Mouse (Mus musculus): ENCODE measurements around the gene Scgb3a1. TPM values are rescaled to one million over a fixed set of nuclear protein-coding genes. Genes with fewer than 3 reads are reported as not detected.

Scgb3a1 gene
- polyA plus RNA-seq, 1 experiment, result not detected

GRCm38 (mm10) chr11:49655501-49655900 is 7.9 kb upstream of the Scgb3a1 start:
- no peak overlapping the region for H3K4me3 ChIP-seq (ENCODE audit: insufficient read depth, low read length)
- TF ChIP-seq POLR2A (IDR thresholded peaks at IDR 0.05; ENCODE audit: low read depth, low read length), result no peak
- no peak for TF ChIP-seq CTCF (IDR thresholded peaks at IDR 0.05; ENCODE audit: borderline replicate concordance, insufficient read depth, low read length)
- H3K27ac ChIP-seq (ENCODE audit: insufficient read depth, low read length), result no peak overlapping the region
- peaks cover 2% of the 10 kb centered on the region; the same call in 1 of the 2 replicates for H3K4me1 ChIP-seq (ENCODE audit: control insufficient read depth, insufficient read depth, low read length)

GRCm38 (mm10) chr11:49658065-49658464 is 5.3 kb upstream of the Scgb3a1 start:
- no peak overlapping the region for H3K4me3 ChIP-seq (ENCODE audit: insufficient read depth, low read length)
- no peak for TF ChIP-seq POLR2A (IDR thresholded peaks at IDR 0.05; ENCODE audit: low read depth, low read length)
- TF ChIP-seq CTCF (IDR thresholded peaks at IDR 0.05; ENCODE audit: borderline replicate concordance, insufficient read depth, low read length), result no peak
- peaks cover 2% of the 10 kb centered on the region; the same call in 1 of the 2 replicates for H3K4me1 ChIP-seq (ENCODE audit: control insufficient read depth, insufficient read depth, low read length)
- no peak overlapping the region for H3K27ac ChIP-seq (ENCODE audit: insufficient read depth, low read length)

- no peak overlapping the region for H3K4me3 ChIP-seq (ENCODE audit: insufficient read depth, low read length)
- no peak for TF ChIP-seq CTCF (IDR thresholded peaks at IDR 0.05; ENCODE audit: borderline replicate concordance, insufficient read depth, low read length)
- no peak for TF ChIP-seq POLR2A (IDR thresholded peaks at IDR 0.05; ENCODE audit: low read depth, low read length)
- H3K27ac ChIP-seq (ENCODE audit: insufficient read depth, low read length), result no peak overlapping the region
- peaks cover 2% of the 10 kb centered on the region; the same call in 1 of the 2 replicates for H3K4me1 ChIP-seq (ENCODE audit: control insufficient read depth, insufficient read depth, low read length)
Observed at GRCm38 (mm10) chr11:49658791-49659469, 4.5 kb upstream of the Scgb3a1 start.

- Histone ChIP-seq H3K4me3 (ENCODE audit: insufficient read depth, low read length) (no peak overlapping the region), H3K27ac (ENCODE audit: insufficient read depth, low read length) (no peak overlapping the region), H3K4me1 (ENCODE audit: control insufficient read depth, insufficient read depth, low read length) (peaks cover 2% of the 10 kb centered on the region; the same call in 1 of the 2 replicates)
- no peak for TF ChIP-seq POLR2A (IDR thresholded peaks at IDR 0.05; ENCODE audit: low read depth, low read length)
- TF ChIP-seq CTCF (IDR thresholded peaks at IDR 0.05; ENCODE audit: borderline replicate concordance, insufficient read depth, low read length), result no peak
Observed at GRCm38 (mm10) chr11:49659470-49659799, 4.0 kb upstream of the Scgb3a1 start.

- no peak for TF ChIP-seq CTCF (IDR thresholded peaks at IDR 0.05; ENCODE audit: borderline replicate concordance, insufficient read depth, low read length)
- TF ChIP-seq POLR2A (IDR thresholded peaks at IDR 0.05; ENCODE audit: low read depth, low read length), result no peak
- Histone ChIP-seq H3K27ac (ENCODE audit: insufficient read depth, low read length) (no peak overlapping the region), H3K4me3 (ENCODE audit: insufficient read depth, low read length) (no peak overlapping the region), H3K4me1 (ENCODE audit: control insufficient read depth, insufficient read depth, low read length) (peaks cover 2% of the 10 kb centered on the region; the same call in 1 of the 2 replicates)
Observed at GRCm38 (mm10) chr11:49662292-49662780, 1.1 kb upstream of the Scgb3a1 start.

GRCm38 (mm10) chr11:49664262-49665140 is 1.1 kb downstream of the Scgb3a1 start:
- TF ChIP-seq POLR2A (IDR thresholded peaks at IDR 0.05; ENCODE audit: low read depth, low read length) (no peak), CTCF (IDR thresholded peaks at IDR 0.05; ENCODE audit: borderline replicate concordance, insufficient read depth, low read length) (no peak)
- Histone ChIP-seq H3K4me3 (ENCODE audit: insufficient read depth, low read length) (no peak overlapping the region), H3K27ac (ENCODE audit: insufficient read depth, low read length) (no peak overlapping the region), H3K4me1 (ENCODE audit: control insufficient read depth, insufficient read depth, low read length) (no peaks in the 10 kb centered on the region)

GRCm38 (mm10) chr11:49665462-49665861 is 2.1 kb downstream of the Scgb3a1 start:
- TF ChIP-seq CTCF (IDR thresholded peaks at IDR 0.05; ENCODE audit: borderline replicate concordance, insufficient read depth, low read length) (no peak), POLR2A (IDR thresholded peaks at IDR 0.05; ENCODE audit: low read depth, low read length) (no peak)
- Histone ChIP-seq H3K4me1 (ENCODE audit: control insufficient read depth, insufficient read depth, low read length) (no peaks in the 10 kb centered on the region), H3K27ac (ENCODE audit: insufficient read depth, low read length) (no peak overlapping the region), H3K4me3 (ENCODE audit: insufficient read depth, low read length) (no peak overlapping the region)

GRCm38 (mm10) chr11:49673433-49673832 is 10.0 kb downstream of the Scgb3a1 start:
- H3K27ac ChIP-seq (ENCODE audit: insufficient read depth, low read length), result no peak overlapping the region
- no peaks in the 10 kb centered on the region for H3K4me1 ChIP-seq (ENCODE audit: control insufficient read depth, insufficient read depth, low read length)
- no peak overlapping the region for H3K4me3 ChIP-seq (ENCODE audit: insufficient read depth, low read length)
- TF ChIP-seq CTCF (IDR thresholded peaks at IDR 0.05; ENCODE audit: borderline replicate concordance, insufficient read depth, low read length), result no peak
- TF ChIP-seq POLR2A (IDR thresholded peaks at IDR 0.05; ENCODE audit: low read depth, low read length), result no peak

- no peak for TF ChIP-seq POLR2A (IDR thresholded peaks at IDR 0.05; ENCODE audit: low read depth, low read length)
- no peak for TF ChIP-seq CTCF (IDR thresholded peaks at IDR 0.05; ENCODE audit: borderline replicate concordance, insufficient read depth, low read length)
- H3K4me1 ChIP-seq (ENCODE audit: control insufficient read depth, insufficient read depth, low read length), result no peaks in the 10 kb centered on the region
- H3K4me3 ChIP-seq (ENCODE audit: insufficient read depth, low read length), result no peak overlapping the region
- no peak overlapping the region for H3K27ac ChIP-seq (ENCODE audit: insufficient read depth, low read length)
Observed at GRCm38 (mm10) chr11:49684237-49684973, 21.0 kb downstream of the Scgb3a1 start.
